9 mouse cellular contexts compared by ENCODE assay signal in the genomic region with DNA sequence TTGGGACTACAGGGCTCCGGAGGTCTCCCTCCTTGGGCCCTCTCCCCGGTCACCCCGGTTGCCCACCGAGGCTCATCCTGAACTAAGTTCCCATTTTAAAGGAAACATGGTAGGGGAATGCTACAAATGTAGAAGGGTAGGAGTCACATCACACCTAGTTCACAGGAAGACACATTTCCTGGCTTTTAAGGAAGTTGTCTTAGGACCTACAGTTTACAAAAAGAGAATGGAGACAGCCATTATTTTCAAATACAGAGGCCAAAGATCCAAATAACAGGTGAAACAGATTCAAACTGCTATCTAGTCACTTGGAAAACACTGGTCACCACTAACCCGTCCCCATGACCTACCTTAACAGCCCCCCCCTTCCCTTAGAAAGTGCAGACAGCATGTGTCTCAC. TPM values are rescaled to one million over a fixed set of nuclear protein-coding genes. Genes with fewer than 3 reads are reported as not detected.
A peak's percentile ranks its signal among the peaks of the same experiment; 100 is the strongest.
DNase-seq lines count a peak whose midpoint lies in the region; ATAC-seq and TF ChIP-seq lines count a peak whose summit lies in the region.
"Had no signal": no experiment of that assay in that cellular context is flagged by ENCODE, and none has a peak within 500 bp of the region (broad histone marks: within the 10 kb centered on the region; RNA-seq: fewer than 3 reads in every experiment).

No protein-coding gene starts in this region.

- no peaks in the 10 kb centered on the region for H3K27me3 ChIP-seq in hindbrain, embryonic 10.5 days (ENCODE audit: insufficient read depth, poor library complexity, severe bottlenecking)
- no peaks in the 10 kb centered on the region for H3K27me3 ChIP-seq in hindbrain, embryonic 14.5 days (ENCODE audit: control insufficient read depth, insufficient read depth, low read length)
- H3K27me3 ChIP-seq in embryonic facial prominence, embryonic 13.5 days = no peaks in the 10 kb centered on the region
- no peaks in the 10 kb centered on the region for H3K27me3 ChIP-seq in intestine, postnatal 0 days (replicated peaks; ENCODE audit: control insufficient read depth, insufficient read depth, low read length)

- H3K4me1 ChIP-seq in hindbrain, embryonic 10.5 days (replicated peaks) = peaks cover 43% of the 10 kb centered on the region
- peaks cover 28% of the 10 kb centered on the region for H3K4me1 ChIP-seq in hindbrain, embryonic 14.5 days (replicated peaks; ENCODE audit: control insufficient read depth, insufficient read depth, low read length)
- H3K4me1 ChIP-seq in embryonic facial prominence, embryonic 13.5 days = peaks cover 32% of the 10 kb centered on the region
- 0 out of 2 replicates have a peak, but pooled peaks cover 5% of the 10 kb centered on the region for H3K4me1 ChIP-seq in intestine, postnatal 0 days (replicated peaks; ENCODE audit: control insufficient read depth, insufficient read depth, low read length)

- no peak overlapping the region for H3K4me2 ChIP-seq in hindbrain, embryonic 14.5 days (replicated peaks)
- no peak overlapping the region for H3K4me2 ChIP-seq in embryonic facial prominence, embryonic 13.5 days
- H3K4me2 ChIP-seq in intestine, postnatal 0 days (replicated peaks; ENCODE audit: low read depth) = no peak overlapping the region

- no peak overlapping the region for H3K9ac ChIP-seq in hindbrain, embryonic 14.5 days
- H3K9ac ChIP-seq in embryonic facial prominence, embryonic 13.5 days = no peak overlapping the region
- no peak overlapping the region for H3K9ac ChIP-seq in intestine, postnatal 0 days (ENCODE audit: low read depth, low read length)

- TF ChIP-seq CTCF in intestine, postnatal 0 days (IDR thresholded peaks at IDR 0.05; ENCODE audit: low read depth) = no peak

- DNase-seq in hindbrain, embryonic 10.5 days (ENCODE audit: low spot score) = no peak
- DNase-seq in hindbrain, embryonic 14.5 days (ENCODE audit: low spot score) = no peak
- DNase-seq in Muller cell, postnatal 12 days (ENCODE audit: inconsistent ontology term) = peak; percentile 29
- no peak for DNase-seq in testis, postnatal 10 days (ENCODE audit: low spot score)
- DNase-seq in kidney, postnatal 36 days = no peak
- DNase-seq in spleen, adult 18-20 months = no peak
- DNase-seq: thymus, postnatal 25 days had no signal

- H3K27ac ChIP-seq in hindbrain, embryonic 10.5 days = peak overlapping the region; percentile 97
- no peak overlapping the region for H3K27ac ChIP-seq in hindbrain, embryonic 14.5 days
- peak overlapping the region; percentile 88 for H3K27ac ChIP-seq in embryonic facial prominence, embryonic 13.5 days
- H3K27ac ChIP-seq in intestine, postnatal 0 days (ENCODE audit: low read depth, low read length) = peak overlapping the region; percentile 7; the same call in 1 of the 2 replicates

- 91% methylated on average over 5 of the region's 5 CpGs for WGBS in hindbrain, embryonic 10.5 days
- WGBS in hindbrain, embryonic 14.5 days = 92% methylated on average over 5 of the region's 5 CpGs
- 93% methylated on average over 5 of the region's 5 CpGs for WGBS in embryonic facial prominence, embryonic 13.5 days
- 90% methylated on average over 5 of the region's 5 CpGs for WGBS in intestine, postnatal 0 days

- H3K9me3 ChIP-seq in hindbrain, embryonic 10.5 days = no peaks in the 10 kb centered on the region
- H3K9me3 ChIP-seq in hindbrain, embryonic 14.5 days (ENCODE audit: control insufficient read depth, low read length) = no peaks in the 10 kb centered on the region
- H3K9me3 ChIP-seq in embryonic facial prominence, embryonic 13.5 days = no peaks in the 10 kb centered on the region
- no peaks in the 10 kb centered on the region for H3K9me3 ChIP-seq in intestine, postnatal 0 days (ENCODE audit: control insufficient read depth)

- no peak overlapping the region for H3K4me3 ChIP-seq in hindbrain, embryonic 10.5 days
- H3K4me3 ChIP-seq in hindbrain, embryonic 14.5 days (replicated peaks; ENCODE audit: low read length) = no peak overlapping the region
- no peak overlapping the region for H3K4me3 ChIP-seq in embryonic facial prominence, embryonic 13.5 days
- no peak overlapping the region for H3K4me3 ChIP-seq in intestine, postnatal 0 days (ENCODE audit: low read depth, low read length)

- no peaks in the 10 kb centered on the region for H3K36me3 ChIP-seq in hindbrain, embryonic 10.5 days
- no peaks in the 10 kb centered on the region for H3K36me3 ChIP-seq in hindbrain, embryonic 14.5 days (replicated peaks; ENCODE audit: control insufficient read depth, insufficient read depth)
- no peaks in the 10 kb centered on the region for H3K36me3 ChIP-seq in embryonic facial prominence, embryonic 13.5 days
- H3K36me3 ChIP-seq in intestine, postnatal 0 days (ENCODE audit: control insufficient read depth, insufficient read depth) = no peaks in the 10 kb centered on the region

- no peak for ATAC-seq in hindbrain, embryonic 14.5 days (ENCODE audit: low FRiP score)
- no peak for ATAC-seq in embryonic facial prominence, embryonic 13.5 days (ENCODE audit: insufficient number of reproducible peaks, insufficient read depth, low FRiP score, low TSS enrichment, low read depth)
- ATAC-seq in intestine, postnatal 0 days = no peak

RNA-seq across cellular contexts. Expression of a gene that starts 1.9 kb away (rescaled TPM):
- polyA plus RNA-seq in hindbrain, embryonic 10.5 days (2016; fragmentation: Nextera tagmentation; extraction: Ambion mirVana) = 19.3 and 25.6 TPM in 2 replicates
- polyA plus RNA-seq in hindbrain, embryonic 14.5 days (2014; fragmentation: Nextera tagmentation; extraction: Ambion mirVana) = 26.8 and 27.9 TPM in 2 replicates
- polyA plus RNA-seq in embryonic facial prominence, embryonic 13.5 days (2015; fragmentation: Nextera tagmentation; extraction: Ambion mirVana) = 13.3 and 14.2 TPM in 2 replicates
- polyA plus RNA-seq in intestine, postnatal 0 days (2015; fragmentation: Nextera tagmentation; extraction: Ambion mirVana) = 5.1 and 5.2 TPM in 2 replicates

RNA-seq across cellular contexts. Expression of a gene that starts 11.9 kb away (rescaled TPM):
- polyA plus RNA-seq in hindbrain, embryonic 10.5 days (2016; fragmentation: Nextera tagmentation; extraction: Ambion mirVana) = 55.4 and 57.1 TPM in 2 replicates
- 41.4 and 46.3 TPM in 2 replicates for polyA plus RNA-seq in hindbrain, embryonic 14.5 days (2014; fragmentation: Nextera tagmentation; extraction: Ambion mirVana)
- 74.9 and 80.1 TPM in 2 replicates for polyA plus RNA-seq in embryonic facial prominence, embryonic 13.5 days (2015; fragmentation: Nextera tagmentation; extraction: Ambion mirVana)
- 17.9 and 21.3 TPM in 2 replicates for polyA plus RNA-seq in intestine, postnatal 0 days (2015; fragmentation: Nextera tagmentation; extraction: Ambion mirVana)

RNA-seq across cellular contexts. Expression of a gene that starts 36.2 kb away (rescaled TPM):
- polyA plus RNA-seq in hindbrain, embryonic 10.5 days (2016; fragmentation: Nextera tagmentation; extraction: Ambion mirVana) = 22.8 and 27.2 TPM in 2 replicates
- 52.2 and 52.8 TPM in 2 replicates for polyA plus RNA-seq in hindbrain, embryonic 14.5 days (2014; fragmentation: Nextera tagmentation; extraction: Ambion mirVana)
- 29.3 and 29.5 TPM in 2 replicates for polyA plus RNA-seq in embryonic facial prominence, embryonic 13.5 days (2015; fragmentation: Nextera tagmentation; extraction: Ambion mirVana)
- 13.1 and 13.3 TPM in 2 replicates for polyA plus RNA-seq in intestine, postnatal 0 days (2015; fragmentation: Nextera tagmentation; extraction: Ambion mirVana)
